Mouse (Mus musculus) liver, postnatal 0 days (tissue): ENCODE measurements around the gene Nrxn1.

ENCODE experiments used
- CTCF ChIP-seq: sonication (generic); IDR thresholded peaks from 2 replicates; pipeline ENCODE4 v1.5.1; 2016; ENCODE audit warnings: antibody characterized with exemption, low read depth
- EP300 ChIP-seq: IDR thresholded peaks from 2 replicates; pipeline ENCODE4 v1.6.1; 2016; ENCODE audit warnings: antibody characterized with exemption, low read depth, mild to moderate bottlenecking

DNA sequence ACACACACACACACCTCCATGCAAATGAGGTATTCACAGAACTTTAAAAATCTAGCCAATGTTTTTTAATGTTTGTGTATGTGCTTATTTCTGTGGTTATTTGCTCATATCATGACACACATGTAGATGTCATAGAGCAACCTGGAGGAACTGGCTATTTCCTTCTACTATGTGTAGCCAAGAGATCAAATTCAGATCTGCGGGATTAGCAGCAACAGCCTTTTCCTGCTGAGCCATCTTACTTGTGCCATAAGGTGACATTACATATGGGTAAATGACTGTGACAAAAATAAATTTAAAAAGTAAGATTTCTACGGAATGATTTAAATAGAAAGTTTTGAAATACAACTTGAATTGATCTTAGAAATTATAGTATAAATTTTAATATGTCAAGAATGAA, 672.1 kb downstream of the Nrxn1 start:
- TF ChIP-seq CTCF: no peak
- no peak for TF ChIP-seq EP300
